Mouse (Mus musculus): ENCODE measurements around the gene Eef1akmt4.

The Eef1akmt4 gene

DNA sequence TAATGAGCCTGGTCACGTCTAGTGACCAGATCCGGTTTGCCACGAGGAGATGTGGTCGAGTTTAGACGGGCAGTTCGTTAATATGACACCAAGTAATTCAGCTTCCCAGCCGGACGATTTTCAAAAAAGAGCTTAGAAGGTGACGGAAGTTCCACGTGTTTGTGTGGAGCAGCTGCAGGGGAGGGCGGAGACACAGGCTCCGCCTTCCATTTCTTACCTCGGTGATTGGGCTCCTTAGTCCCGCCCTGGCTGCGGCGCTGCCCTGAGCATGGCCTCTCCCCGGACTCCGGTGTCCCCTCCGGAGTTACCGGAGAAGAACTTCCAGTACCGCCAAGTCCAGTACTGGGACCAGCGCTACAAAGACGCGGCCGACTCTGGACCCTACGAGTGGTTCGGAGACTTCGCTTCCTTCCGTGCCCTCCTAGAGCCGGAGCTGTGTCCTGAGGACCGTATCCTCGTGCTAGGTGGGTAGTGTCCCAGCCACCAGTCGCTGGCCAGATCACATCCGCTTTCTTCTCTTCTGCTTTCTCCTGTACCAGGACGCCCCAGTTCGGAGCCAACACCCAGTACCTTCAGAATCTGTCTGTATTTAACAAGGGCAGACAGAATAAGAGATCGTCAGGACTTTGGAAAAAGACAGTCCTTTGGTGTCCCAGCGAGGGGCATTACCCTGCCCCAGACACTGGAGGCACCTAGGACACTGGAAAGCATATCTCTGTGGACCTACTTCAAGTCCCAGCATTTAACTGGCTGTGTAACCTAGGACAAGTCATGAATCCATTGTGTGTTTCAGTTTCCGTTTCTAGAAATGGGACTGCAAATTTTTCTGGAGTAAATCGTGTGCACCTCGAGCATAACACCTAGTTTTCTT, at the start of gene Eef1akmt4, which contains the start of the genes Gm49333 and Alg3:
Gene Eef1akmt4, plus strand, starts transcription at position 237 of the 871 bp plus-strand sequence.
Gene Gm49333, plus strand, starts transcription at position 254 of the 871 bp plus-strand sequence.
Gene Alg3, minus strand, starts transcription at position 379 of the 871 bp plus-strand sequence.
- peak; percentile 88 for DNase-seq (ENCODE audit: low read depth, low spot score)

DNA sequence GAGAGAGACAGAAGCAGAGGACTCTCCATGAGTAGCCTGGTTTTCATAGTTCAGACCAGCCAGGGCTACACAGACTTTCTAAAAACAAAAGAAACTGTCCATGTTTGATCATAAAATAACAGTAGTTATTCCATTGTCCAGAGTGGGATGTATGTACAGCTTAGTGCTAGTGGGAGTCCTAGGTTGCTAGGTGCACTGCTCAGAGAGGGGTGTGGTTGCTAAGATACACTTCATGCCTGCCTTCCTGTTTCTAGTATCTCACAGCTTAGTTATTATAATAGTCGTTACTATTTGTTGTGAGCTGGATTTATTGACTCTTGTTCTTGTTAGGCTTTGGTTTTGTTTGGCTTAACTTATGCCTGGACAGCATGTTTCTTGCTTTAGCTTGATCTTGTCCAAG, 46.3 kb upstream of the Eef1akmt4 start:
- no peak for DNase-seq (ENCODE audit: low read depth, low spot score)

DNA sequence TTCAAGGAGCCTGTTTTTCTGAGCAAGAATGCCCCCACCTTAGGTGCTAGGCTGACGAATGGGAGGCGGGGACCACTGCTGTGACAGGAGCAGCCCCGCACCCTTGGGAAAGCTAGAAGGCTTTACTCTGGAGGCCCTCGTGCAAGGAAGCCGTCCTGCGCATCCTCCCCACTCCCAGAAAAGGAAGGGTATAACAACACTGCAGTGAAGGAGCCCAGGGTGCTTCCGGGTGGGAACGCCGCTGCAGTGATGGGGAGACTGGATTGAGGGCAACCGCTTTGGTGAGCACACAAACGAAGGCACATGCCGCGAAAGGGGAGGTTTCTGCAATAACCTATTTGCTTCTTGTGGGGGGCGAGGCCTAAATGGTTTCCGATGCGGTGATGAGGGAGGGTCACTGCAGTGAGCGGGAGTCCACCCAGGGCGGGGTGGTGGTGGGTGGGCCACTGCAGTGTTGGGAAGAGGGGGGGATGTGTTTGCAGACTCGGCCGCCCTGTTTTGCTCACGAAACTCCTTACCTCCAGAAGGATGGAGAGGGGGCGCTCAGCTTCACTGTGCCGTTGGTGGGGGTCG, 21.9 kb upstream of the Eef1akmt4 start, which contains the start of gene Vwa5b2:
Gene Vwa5b2, plus strand, starts transcription at position 106 of the 573 bp plus-strand sequence.
- no peak for DNase-seq (ENCODE audit: low read depth, low spot score)

DNA sequence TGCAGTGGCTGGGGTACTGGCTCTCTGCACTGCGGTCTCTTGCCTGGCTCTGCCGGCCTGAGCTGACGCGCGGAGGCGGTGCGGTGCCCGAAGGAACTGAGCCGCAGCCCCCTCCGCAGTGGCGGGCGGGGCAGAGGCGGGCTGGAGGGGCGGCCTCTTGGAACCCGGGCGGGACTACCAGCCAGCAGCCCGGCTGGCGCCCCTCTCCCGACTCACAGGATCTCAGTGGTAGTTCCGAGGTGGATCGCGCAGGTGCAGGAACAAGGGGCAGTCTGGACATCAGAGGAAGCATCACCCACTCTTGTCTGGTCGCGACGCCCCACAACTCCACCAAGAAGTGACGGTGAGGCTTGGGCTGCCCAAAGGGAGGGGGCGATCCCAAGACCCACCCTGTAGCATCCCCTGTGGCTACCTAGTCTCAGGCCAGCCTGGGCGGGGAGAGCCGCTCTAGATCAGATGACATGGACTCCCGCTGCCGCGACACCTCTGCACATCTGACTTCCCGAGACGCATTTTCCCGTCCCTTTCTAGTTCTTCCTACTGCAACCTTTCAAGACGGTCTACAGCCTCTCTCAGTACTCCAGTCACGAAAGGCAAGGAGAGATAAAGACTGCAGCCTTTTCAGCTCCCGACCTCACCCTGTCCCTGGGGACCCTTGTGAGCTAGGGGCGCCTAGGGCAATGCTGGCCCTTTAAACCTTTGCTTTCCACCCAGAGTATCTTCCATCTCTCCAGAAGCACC, 21.3 kb upstream of the Eef1akmt4 start:
- DNase-seq (ENCODE audit: low read depth, low spot score) = no peak

DNA sequence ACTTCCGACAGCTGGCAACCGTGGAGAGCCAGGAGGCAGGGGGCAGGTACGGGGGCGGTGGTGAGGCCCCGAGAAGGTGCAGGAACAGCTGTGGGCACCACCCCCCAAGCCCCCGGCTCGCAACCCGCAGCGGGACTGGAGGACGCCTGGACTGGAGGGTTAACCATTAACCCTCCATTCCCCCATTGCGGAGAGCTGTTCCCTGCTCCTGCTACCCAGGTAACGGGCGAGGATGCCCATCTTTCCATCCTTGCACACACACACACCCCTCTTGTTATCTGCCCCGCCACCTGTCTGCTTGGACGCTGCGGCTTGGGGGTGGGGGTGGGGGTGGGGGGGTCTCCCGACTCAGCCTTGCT, 20.7 kb upstream of the Eef1akmt4 start:
- no peak for DNase-seq (ENCODE audit: low read depth, low spot score)

DNA sequence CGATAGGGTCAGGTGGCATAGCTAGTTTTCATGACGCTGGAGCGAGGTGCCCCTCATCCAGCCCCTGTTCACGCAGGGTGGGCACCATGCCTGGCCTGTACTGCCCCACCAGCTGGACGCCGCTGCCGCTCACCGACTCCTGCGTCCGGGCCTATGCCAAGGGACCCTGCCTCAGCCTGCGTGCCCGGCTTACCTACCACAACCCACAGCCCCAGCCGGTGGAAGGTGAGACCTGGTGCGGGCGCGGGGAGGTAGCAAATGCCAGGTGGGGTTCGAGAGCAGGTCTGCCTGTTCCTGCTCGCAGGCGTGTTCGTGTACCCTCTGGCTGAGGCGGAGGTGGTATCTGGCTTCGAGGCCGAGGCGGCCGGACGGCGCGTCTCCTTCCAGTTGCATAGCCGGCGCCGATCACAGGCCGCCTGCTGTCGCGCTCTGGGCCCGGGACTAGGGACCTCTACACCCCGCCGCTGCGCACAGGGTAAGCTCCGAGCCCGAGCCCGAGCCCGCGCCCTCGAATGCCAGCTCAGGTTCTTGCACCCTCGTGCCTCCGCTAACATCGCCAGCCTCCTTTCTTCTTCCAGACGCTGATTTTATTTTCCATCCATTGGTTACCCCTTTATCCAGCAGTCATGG, 20.2 kb upstream of the Eef1akmt4 start:
- DNase-seq (ENCODE audit: low read depth, low spot score) = no peak

DNA sequence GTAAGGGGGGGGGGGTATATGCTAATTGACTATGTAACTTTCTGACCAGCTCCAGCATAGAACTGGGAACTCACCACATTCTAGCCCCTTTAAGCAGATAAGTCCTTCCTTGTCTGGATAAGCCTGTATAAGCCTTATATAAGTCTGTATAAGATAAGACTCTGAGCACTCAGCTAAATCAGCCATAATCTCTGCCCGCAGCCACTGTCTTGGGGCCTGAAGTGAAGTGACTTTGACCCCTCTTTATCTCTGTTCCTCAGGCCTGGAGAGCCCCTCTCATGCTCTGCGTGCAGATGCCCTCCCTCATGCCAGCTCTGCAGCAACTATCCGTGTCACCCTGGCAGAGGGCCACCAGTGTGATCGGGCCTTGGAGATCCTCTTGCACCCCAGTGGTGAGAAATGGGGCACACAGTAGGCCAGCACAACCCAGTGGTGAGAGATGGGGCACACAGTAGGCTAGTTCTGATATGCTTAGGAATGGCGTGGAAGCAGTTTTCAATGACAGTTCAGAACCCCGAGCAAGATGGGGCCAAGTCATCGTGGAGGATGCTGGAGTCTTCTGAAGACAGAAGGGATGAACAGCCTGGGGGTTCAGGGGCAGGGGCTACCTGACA, 16.2 kb upstream of the Eef1akmt4 start:
- DNase-seq (ENCODE audit: low read depth, low spot score) = no peak

DNA sequence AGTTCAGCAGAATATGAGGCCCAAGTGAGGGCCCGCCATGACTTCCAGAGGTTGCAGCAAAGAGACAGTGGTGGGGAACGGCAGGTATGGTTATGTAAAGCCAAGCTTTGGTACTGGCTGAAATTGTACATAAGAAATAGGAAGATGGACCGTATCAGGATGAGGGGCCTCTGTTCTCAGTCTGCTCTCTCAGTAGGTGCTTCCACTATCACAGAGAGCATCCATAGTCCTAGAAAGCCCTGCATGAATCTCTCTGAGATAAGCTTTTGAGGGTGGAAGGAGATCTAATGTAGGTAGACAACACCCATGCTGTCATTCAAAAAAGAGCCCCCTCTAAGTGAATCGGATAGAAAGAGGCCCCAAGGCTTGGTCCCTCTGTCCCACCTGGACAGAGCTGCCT, 15.7 kb upstream of the Eef1akmt4 start:
- no peak for DNase-seq (ENCODE audit: low read depth, low spot score)

DNA sequence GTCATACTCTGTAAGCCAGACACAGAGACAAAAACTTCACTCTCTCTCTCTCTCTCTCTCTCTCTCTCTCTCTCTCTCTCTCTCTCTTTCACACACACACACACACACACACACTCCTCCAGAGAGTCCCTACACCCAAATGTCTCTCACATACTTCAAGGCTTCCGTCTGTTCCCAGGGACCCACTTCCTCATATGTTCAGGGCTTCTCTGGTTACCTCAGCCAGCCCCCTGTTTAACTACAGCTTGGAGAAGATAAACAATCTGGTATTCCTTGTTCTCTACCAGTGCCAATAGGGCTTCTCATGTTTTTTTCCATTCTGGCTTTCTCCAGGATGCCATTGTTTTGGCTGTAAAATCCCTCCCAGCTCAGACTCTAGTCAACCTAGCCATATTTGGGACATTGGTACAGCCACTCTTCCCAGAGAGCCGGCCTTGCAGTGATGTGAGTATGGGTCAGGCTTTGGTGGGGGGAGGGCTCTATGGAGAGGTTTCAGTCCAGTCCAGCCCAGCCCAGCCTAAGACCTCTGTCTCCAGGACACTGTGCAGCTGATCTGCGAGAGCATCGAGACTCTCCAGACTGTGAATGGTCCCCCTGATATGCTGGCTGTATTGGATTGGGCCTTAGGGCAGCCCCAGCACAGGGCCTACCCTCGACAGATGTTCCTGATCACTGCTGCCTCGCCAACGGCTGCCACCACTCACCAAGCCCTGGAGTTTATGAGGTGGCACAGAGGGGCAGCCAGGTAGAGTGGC, 14.5 kb upstream of the Eef1akmt4 start:
- no peak for DNase-seq (ENCODE audit: low read depth, low spot score)

DNA sequence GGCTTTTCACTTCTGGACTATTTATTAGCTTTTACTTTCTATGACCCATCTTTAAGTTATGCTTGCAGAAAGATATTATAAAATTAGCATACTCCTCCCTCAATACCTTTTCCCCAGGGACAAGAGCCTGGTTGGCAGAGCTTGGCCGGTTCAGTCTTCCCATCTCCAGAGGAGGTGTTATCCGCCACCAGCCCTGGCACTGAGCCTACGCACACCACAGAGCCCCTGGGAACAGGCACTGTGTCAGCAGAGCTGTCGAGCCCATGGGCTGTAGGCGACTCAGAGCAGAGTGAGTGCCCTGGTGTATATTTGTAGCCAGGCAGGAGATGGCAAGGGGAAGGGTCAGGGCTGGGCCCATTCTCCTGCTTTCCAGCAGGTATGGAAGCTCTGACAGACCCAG, 10.9 kb upstream of the Eef1akmt4 start:
- DNase-seq (ENCODE audit: low read depth, low spot score) = no peak

DNA sequence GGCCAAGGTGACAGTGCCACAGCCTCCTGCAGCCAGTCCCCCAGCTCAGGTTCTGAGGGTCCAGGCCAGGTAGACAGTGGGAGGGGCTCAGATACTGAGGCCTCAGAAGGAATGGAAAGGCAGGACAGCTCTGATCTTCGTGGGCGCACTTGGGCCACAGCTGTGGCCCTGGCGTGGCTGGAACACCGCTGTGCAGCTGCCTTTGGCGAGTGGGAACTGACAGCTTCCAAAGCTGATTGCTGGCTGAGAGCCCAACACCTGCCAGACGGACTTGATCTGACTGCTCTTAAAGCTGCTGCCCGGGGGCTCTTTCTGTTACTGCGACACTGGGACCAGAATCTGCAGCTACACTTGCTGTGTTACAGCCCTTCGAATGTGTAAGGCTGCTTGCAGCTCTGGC, 6.7 kb upstream of the Eef1akmt4 start:
- no peak for DNase-seq (ENCODE audit: low read depth, low spot score)

DNA sequence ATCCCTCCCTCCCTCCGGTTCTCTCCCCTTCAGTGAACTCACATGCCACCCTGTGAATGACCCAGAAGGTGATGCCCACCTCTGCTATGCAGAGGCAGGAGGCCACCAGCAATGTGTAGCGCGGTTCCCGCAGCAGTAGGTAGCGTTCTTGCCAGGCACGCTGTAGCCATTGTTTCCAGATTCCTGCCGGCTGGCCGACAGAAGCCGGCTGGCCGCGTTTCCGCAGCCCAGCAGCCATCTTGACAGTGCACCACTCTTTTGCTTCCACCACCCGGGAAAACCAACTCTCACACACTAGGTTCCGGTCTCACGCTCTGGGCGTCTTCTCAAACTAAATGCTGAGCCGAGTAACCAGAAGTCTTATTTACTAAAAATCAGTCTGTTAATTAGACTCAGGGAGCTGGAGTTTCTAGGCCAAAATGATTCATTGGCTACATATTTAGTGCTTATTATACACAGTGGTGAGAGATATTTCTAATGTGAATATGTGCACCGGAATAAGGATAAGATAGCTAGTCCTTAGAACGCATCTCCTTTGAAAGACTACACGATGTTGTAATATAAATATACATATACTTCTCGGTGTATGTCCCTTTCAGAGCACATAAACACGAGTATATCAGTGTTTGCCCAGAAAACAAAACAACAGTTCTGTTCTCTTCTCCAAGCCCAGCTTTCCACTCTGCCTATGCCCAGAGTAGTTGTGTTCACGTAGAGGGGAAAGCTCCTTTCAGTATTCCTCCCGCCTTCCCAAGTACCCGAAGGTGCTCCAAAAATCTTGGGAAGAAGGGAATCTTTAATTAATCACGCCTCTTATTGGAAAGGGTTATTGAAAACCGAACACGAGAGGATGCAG, 664 bp upstream of the Eef1akmt4 start:
- peak; percentile 79 for DNase-seq (ENCODE audit: low read depth, low spot score)

DNA sequence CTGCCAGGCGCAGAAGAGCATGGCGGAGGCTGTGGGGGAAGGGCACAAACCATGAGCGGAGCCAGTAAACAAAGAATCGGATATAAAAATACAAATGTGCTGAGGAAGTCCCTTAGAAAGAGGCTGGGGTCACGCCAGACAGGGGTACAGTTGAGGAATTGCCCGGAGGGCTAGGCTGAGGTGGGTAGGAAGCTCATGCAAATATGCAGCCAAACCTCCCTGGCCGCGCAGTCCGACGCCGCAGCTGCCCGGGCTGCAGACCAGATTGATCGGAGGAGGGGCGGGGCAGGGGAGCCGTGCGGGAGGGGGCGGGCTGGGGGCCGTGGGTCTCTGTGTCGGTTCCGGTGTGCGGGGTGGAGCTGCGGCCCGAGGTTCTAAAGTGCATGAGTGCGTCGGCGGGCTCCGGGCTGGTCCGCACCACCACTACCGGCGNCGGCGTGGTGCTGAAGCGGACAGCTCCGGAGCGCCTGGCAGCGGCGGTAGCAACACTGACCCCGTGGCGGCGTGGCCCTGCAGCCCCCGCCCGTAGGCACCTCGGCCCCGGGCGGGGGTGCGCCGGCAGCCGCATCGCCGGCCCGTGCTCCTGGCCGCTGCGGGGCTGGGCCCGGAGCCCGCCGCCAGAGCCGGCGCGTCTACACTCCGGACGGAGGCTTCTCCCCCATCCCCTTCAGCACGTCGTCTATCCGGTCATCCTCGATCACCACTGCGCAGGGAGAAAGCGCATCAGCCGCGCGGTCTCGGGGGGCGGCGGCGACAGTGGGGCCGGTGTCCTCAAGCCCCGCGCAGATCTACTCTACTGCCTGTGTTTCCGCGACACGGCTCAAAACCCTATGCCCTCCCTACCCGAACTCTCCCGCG, 8.4 kb downstream of the Eef1akmt4 start:
- DNase-seq (ENCODE audit: low read depth, low spot score) = no peak

DNA sequence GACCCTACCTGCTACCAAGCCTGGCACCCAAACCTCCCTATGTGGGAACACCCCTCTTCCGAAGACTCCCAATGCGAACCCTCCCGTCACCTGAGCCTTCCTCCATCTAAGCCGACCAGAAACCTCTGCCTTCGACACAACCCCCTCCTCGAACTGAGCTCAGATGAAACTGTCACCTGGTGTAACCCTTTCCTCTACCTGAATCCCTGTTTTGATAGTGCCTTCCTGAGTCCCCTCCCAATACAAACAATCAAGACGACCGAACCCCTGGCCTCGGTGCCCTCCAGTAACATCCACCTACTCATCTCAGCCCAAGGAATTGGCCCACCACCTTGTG, 9.0 kb downstream of the Eef1akmt4 start:
- DNase-seq (ENCODE audit: low read depth, low spot score) = no peak

DNA sequence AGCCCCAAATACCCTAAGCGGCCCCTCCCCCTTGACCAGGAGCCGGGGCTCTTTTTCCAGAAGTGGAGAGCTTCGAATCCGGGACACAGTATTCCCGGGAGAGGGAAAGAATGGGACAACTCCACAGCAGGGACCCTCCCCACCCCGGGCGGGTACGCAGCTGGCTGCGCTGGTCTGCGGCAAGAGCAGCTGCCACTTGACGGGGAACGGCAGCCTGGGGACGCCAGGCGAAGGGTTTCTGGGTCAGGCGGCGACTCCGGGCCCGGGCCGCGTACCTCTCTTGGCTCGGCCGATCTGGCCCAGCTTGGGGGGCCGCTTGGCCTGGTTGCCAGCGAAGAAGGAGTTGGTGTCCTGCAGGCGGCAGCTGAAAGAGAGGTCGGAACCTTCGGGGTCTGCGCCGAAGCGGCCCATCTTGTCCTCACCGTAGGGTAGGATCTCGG, 9.4 kb downstream of the Eef1akmt4 start:
- no peak for DNase-seq (ENCODE audit: low read depth, low spot score)

DNA sequence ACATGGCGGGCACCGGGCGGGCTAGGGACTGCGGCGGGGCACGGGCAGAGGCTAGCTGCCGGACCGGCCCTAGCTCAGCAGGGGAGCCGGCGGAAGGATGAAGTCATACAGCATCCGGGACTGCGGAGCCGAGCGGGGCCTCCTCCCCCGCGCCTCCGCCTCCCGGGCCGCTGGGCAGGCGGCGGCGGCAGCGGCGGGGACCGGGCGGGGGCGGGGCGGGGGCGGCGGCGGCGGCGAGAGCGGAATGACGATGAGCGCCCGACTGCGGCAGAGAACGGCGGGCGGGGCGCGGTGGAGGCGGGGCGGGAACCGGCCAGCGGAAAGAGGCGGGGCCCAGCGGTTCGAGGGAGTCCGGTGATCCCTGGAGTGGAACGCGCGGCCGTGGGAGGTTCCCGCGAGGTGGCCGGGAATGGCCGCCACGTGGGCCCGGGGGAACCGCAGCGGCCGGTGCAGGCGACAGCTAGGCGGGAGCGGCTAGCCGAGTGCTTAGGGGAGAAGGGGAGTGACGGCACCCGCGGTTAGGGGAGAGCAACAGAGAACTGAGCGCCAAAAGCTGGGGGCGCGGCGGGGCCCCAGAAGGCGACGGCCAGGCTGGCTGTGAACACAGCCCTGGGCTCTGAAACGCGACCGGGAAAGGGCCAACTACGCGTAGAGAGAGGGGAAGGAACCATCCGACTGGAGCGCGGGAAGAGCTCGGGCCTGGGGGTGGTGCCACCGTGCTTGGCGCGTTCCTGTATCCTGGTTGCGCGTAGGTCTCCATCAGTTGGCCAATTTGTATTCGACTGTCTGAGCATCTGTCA, 10.0 kb downstream of the Eef1akmt4 start, which contains the start of gene Camk2n2:
Gene Camk2n2, minus strand, starts transcription at position 97 of the 800 bp plus-strand sequence.
- DNase-seq (ENCODE audit: low read depth, low spot score) = no peak

DNA sequence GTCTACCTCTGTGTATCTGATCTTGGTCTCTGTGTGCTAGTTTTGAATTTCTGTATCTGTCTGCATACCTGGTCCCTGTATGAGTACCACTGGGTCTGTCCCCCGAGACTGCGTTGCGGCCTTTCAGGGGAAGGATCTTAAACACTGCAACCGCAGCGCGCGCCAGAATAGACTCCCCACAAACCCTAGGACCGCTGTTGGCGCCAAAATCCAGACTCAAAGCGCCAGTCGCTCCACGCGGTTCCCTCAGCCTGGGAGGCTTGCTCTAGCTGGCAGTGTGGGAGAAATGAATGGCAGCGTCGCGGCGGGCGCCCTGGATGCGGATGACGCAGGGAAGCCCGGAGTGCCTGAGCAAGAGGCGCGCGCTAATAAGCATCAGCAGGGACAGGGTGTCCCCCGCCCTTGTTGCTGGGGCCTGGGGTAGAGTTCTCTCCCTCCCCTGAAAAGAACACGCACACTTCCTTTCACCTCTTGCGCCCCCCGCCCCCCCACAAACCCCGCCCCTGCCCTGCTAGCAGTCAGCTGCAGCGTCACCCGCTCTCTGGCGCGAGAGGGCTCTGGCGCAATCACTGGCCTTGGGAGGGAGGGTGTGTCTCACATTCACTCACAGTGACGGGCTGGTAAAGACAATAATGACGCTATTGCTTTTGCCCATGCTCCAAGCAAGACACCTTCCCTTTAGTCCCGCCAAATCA, 10.7 kb downstream of the Eef1akmt4 start:
- DNase-seq (ENCODE audit: low read depth, low spot score) = no peak
